Mouse (Mus musculus): ENCODE measurements at regions not wholly inside any gene's neighbourhood (a gene's known extent, or its start where the extent isn't known, plus 50 kb on each side); places are given as distances from the start of the nearest gene placed in this dataset.

- DNase-seq (ENCODE audit: extremely low spot score in 1 of 2, low spot score in 1 of 2), result peak in 1 of 2 experiments; percentile 52
These were observed 169.6 kb upstream of the Tas2r134 start for GRCm38 (mm10) chr2:51457717-51458116.

DNA sequence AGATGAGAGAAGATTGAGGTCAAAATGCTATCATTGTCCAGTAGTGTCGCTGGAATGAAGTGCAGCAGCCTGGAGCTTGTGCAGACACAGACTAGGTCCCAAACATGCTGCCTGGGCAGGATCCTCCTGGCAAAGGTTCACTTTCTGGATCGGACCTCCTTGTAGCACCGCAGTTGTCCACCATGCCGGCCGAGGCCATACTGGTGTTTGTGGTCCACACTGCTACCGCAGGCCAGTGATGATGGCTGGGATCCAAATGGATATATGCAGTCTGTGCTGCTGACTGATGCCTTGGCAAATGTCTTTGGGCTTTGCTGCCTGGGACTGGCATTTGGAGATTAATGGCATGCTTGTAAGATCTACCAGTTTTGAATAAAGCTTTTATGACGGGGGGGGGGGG is 174.5 kb upstream of the Tas2r134 start:
- no peak for DNase-seq (ENCODE audit: extremely low spot score in 1 of 2, low spot score in 1 of 2)

- DNase-seq (ENCODE audit: extremely low spot score in 1 of 2, low spot score in 1 of 2), result no peak
These were observed 179.2 kb upstream of the Tas2r134 start for GRCm38 (mm10) chr2:51448121-51448520.

DNA sequence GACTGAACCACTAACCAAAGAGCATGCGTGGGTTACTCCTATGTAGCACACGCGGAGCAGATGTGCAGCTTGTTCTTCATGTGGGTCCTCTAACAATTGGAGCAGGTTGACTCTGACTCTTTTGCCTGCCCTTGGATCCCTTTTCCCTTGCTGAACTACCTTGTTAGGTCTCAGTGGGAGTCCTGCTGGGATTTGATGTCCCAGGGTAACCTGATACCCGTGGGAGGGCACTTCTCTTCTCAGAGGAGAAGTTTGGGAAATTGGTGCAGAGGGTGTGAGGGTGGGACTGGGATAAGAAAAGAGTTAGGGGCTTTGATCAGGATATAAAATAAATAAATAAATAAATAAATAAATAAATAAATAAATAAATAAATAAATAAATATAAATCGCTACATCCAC is 179.7 kb upstream of the Tas2r134 start:
- no peak for DNase-seq (ENCODE audit: extremely low spot score in 1 of 2, low spot score in 1 of 2)

- no peak for DNase-seq (ENCODE audit: extremely low spot score in 1 of 2, low spot score in 1 of 2)
These were observed 182.8 kb upstream of the Tas2r134 start for GRCm38 (mm10) chr2:51444386-51445080.

GRCm38 (mm10) chr2:51443946-51444345 is 183.4 kb upstream of the Tas2r134 start:
- DNase-seq (ENCODE audit: extremely low spot score in 1 of 2, low spot score in 1 of 2), result no peak

GRCm38 (mm10) chr2:51439047-51439446 is 188.3 kb upstream of the Tas2r134 start:
- no peak for DNase-seq (ENCODE audit: extremely low spot score in 1 of 2, low spot score in 1 of 2)

DNA sequence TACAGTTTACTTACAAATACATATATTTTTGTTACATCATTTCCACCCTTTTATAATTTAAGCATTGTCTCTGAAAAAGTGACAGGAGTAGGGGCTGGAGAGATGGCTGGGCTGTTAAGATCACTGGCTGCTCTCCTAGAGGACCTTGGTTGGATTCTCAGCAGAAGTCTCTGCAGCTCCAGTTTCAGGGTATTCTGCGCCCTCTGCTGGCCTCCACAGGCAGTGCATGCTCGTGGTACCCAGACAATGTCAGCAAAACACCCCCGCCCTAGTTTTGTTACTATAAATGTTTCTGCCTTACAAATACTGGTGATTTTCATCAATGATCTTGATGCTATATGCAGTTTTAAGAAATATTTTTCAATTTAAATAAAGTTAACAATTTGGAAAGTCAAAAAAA is 190.7 kb upstream of the Tas2r134 start:
- no peak for DNase-seq (ENCODE audit: extremely low spot score in 1 of 2, low spot score in 1 of 2)

DNA sequence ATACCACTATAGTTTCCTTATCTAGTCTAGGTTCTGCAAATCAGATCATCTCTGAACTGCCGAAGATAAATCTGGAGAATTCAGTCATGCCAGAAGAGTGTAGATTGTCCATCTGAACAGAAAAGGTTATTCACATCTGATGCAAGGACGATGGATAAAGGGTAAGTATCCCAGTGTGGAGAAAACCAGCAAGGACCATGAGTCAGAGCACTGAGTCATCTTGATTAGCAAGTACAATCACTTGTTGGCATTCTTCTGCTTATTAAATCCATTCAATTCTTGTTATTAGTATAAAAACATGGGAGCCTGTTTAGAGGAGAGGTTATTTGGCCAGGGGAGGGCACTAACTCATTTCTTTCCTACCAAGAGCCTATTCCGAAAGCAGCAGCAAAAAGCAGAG is 195.7 kb upstream of the Tas2r134 start:
- no peak for DNase-seq (ENCODE audit: extremely low spot score in 1 of 2, low spot score in 1 of 2)

DNA sequence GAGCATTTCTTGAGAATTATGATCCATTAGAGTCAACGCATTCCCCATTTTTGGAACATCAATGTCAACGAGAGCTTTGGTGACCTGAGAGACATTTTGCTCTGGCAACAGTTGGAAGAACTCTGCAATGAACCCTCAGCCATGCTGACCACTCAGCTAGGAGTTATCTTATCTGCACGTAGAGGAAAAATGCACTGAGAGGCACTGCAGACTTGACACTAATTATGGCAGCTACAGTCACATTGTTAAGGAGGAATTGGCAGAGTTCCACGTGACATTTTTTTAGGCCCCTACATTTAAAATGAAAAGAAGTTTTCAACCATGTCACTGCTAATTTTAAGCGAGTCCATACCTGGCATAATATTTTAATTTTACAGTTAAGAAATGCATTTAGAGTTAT is 197.6 kb upstream of the Tas2r134 start:
- DNase-seq (ENCODE audit: extremely low spot score in 1 of 2, low spot score in 1 of 2), result no peak

- DNase-seq (ENCODE audit: extremely low spot score in 1 of 2, low spot score in 1 of 2), result no peak
These were observed 204.9 kb upstream of the Tas2r134 start for GRCm38 (mm10) chr2:51422442-51422841.

GRCm38 (mm10) chr2:51417908-51418690 is 209.2 kb upstream of the Tas2r134 start:
- DNase-seq (ENCODE audit: extremely low spot score in 1 of 2, low spot score in 1 of 2), result peak in 1 of 2 experiments; percentile 5

DNA sequence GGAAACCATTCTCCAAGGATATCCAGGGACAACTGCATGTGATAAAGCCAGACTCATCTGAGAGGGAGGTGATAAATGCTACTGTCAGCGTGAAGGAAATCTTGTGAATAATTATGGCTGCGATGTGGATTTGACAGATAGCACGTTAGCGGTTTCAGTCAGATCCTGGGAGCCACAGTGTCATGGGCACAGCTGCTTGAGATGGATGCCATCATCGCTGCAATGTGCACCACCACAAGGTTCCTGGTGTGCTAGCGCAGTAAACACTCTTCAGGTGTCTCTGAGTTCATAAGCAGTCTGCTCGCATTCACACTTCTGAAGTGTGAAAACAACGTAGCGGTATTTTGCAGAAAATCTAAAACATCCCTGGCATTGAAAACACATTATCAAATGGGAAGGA is 238.9 kb upstream of the Tas2r134 start:
- DNase-seq (ENCODE audit: extremely low spot score in 1 of 2, low spot score in 1 of 2), result no peak

- peak in 1 of 2 experiments; percentile 38 for DNase-seq (ENCODE audit: extremely low spot score in 1 of 2, low spot score in 1 of 2)
These were observed 238.2 kb upstream of the Rnd3 start for GRCm38 (mm10) chr2:51387136-51387535.

DNA sequence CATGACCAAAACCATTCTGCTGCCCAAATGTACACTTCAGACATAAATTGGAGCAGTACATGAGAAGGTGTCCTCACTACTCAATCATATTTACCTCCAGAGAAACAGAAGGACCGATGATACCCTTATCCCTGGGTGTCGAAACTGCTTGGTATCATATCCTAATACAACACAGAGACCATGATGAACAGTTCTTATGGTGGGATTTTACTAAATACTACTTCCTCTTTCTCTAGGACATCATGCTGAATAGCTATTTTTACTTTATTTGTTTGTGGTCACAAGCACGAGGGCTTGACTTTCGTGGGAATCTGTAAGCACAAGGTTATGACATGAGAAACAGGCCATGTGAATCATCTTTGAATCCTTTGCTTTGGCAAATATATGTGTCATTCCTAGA is 227.7 kb upstream of the Rnd3 start:
- DNase-seq (ENCODE audit: extremely low spot score in 1 of 2, low spot score in 1 of 2), result no peak

DNA sequence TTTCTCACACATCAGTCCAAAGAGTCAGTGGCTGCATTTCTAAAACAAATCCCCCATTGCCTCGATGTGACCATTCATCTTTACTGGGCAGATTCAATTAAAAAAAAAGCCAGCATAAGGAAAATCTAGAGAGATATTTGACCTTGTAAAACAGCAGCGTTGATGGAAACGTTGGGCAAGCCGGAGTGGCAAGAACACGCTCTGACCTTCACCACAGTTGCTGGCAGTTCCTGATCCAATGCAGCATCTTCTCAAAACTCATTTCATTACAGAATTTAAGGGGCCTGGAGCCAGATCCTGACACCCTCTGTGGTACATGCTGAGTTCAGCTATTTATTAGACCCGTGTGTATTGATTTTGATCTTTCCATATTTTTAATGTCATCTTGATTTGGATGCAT is 225.7 kb upstream of the Rnd3 start:
- no peak for DNase-seq (ENCODE audit: extremely low spot score in 1 of 2, low spot score in 1 of 2)

DNA sequence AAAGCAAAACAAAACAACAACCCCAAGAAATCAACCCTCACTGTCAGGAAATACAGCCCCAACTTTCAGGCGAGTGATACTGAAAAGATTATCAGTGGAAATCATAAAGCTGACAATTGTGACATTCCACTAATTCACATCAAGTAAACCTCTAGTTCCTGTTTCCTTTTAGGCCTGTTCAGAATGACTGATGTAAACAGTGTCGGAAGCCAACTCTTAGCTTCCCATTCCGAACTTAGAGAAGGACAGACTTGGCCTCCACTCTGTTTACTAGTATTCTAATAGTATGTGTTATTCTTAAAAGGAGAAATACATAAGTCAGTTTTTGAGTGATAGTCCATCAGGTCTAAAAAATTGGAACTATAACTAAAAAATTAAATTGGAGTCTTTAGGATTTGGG is 223.9 kb upstream of the Rnd3 start:
- DNase-seq (ENCODE audit: extremely low spot score in 1 of 2, low spot score in 1 of 2), result no peak

GRCm38 (mm10) chr2:51362825-51363616 is 214.1 kb upstream of the Rnd3 start:
- DNase-seq (ENCODE audit: extremely low spot score in 1 of 2, low spot score in 1 of 2), result no peak

GRCm38 (mm10) chr2:51355281-51355680 is 206.4 kb upstream of the Rnd3 start:
- no peak for DNase-seq (ENCODE audit: extremely low spot score in 1 of 2, low spot score in 1 of 2)

GRCm38 (mm10) chr2:51354800-51355199 is 205.9 kb upstream of the Rnd3 start:
- no peak for DNase-seq (ENCODE audit: extremely low spot score in 1 of 2, low spot score in 1 of 2)

DNA sequence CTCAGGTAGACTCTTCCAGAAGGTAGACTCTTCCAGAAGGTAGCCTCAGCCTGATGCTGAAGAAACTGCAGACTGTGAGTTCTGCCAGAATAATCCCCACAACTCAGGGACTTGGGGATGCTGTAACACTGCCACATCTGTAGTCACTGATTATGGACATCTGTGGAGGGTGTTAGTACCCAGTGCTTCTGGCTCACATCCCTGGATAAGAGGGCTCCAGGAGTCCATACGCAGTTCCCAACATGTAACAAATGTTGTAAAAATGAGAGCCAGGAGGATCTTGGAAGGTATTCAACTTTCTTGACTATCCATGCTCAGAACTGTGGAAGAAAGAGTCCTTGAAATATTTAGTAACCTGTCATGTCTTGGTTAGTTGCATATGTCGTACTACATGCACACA is 200.7 kb upstream of the Rnd3 start:
- DNase-seq (ENCODE audit: extremely low spot score in 1 of 2, low spot score in 1 of 2), result no peak
